Mouse (Mus musculus): ENCODE measurements around the gene Vps13d. TPM values are rescaled to one million over a fixed set of nuclear protein-coding genes. Genes with fewer than 3 reads are reported as not detected.

The Vps13d gene
- polyA plus RNA-seq, 1 experiment from 2014 or later: 3.5 TPM

- 81% methylated on average over 7 of the region's 7 CpGs for WGBS (ENCODE audit: insufficient replicate concordance)
- H3K27ac ChIP-seq: no peak overlapping the region
- H3K4me1 ChIP-seq: peaks cover 29% of the 10 kb centered on the region
- no peaks in the 10 kb centered on the region for H3K9me3 ChIP-seq (replicated peaks)
- H3K27me3 ChIP-seq (replicated peaks): no peaks in the 10 kb centered on the region
- H3K4me3 ChIP-seq: no peak overlapping the region
- no peak for ATAC-seq
- H3K4me2 ChIP-seq: no peak overlapping the region
- H3K9ac ChIP-seq: no peak overlapping the region
- peaks cover 4% of the 10 kb centered on the region; the same call in 1 of the 2 replicates for H3K36me3 ChIP-seq
Measured at GRCm38 (mm10) chr4:144986016-144986805, 208.6 kb downstream of the Vps13d start.

GRCm38 (mm10) chr4:144983821-144984371 lies 210.9 kb downstream of the Vps13d start:
- H3K9me3 ChIP-seq (replicated peaks): no peaks in the 10 kb centered on the region
- 62% methylated on average over 8 of the region's 8 CpGs for WGBS (ENCODE audit: insufficient replicate concordance)
- H3K4me2 ChIP-seq: no peak overlapping the region
- H3K27me3 ChIP-seq (replicated peaks): no peaks in the 10 kb centered on the region
- peaks cover 38% of the 10 kb centered on the region for H3K4me1 ChIP-seq
- no peak overlapping the region for H3K9ac ChIP-seq
- no peak for ATAC-seq
- no peak overlapping the region for H3K4me3 ChIP-seq
- no peak overlapping the region for H3K27ac ChIP-seq
- H3K36me3 ChIP-seq: peaks cover 4% of the 10 kb centered on the region; the same call in 1 of the 2 replicates

- H3K4me3 ChIP-seq: no peak overlapping the region
- no peak overlapping the region for H3K27ac ChIP-seq
- peaks cover 35% of the 10 kb centered on the region for H3K4me1 ChIP-seq
- 72% methylated on average over 8 of the region's 8 CpGs for WGBS (ENCODE audit: insufficient replicate concordance)
- no peaks in the 10 kb centered on the region for H3K27me3 ChIP-seq (replicated peaks)
- no peaks in the 10 kb centered on the region for H3K9me3 ChIP-seq (replicated peaks)
- peaks cover 4% of the 10 kb centered on the region; the same call in 1 of the 2 replicates for H3K36me3 ChIP-seq
- no peak overlapping the region for H3K9ac ChIP-seq
- no peak overlapping the region for H3K4me2 ChIP-seq
- no peak for ATAC-seq
Measured at GRCm38 (mm10) chr4:144983228-144983744, 211.5 kb downstream of the Vps13d start.

GRCm38 (mm10) chr4:144980811-144981551 lies 213.8 kb downstream of the Vps13d start:
- Histone ChIP-seq H3K9me3 (replicated peaks) (no peaks in the 10 kb centered on the region), H3K36me3 (peaks cover 11% of the 10 kb centered on the region; the same call in 1 of the 2 replicates), H3K4me1 (peaks cover 35% of the 10 kb centered on the region), H3K27ac (no peak overlapping the region), H3K4me2 (no peak overlapping the region), H3K27me3 (replicated peaks) (no peaks in the 10 kb centered on the region), H3K9ac (peak overlapping the region; percentile 5; the same call in 1 of the 2 replicates), H3K4me3 (no peak overlapping the region)
- 39% methylated on average over 8 of the region's 8 CpGs for WGBS (ENCODE audit: insufficient replicate concordance)
- ATAC-seq: peak; percentile 61

- no peak for ATAC-seq
- Histone ChIP-seq H3K4me1 (peaks cover 35% of the 10 kb centered on the region), H3K4me2 (no peak overlapping the region), H3K36me3 (peaks cover 18% of the 10 kb centered on the region; the same call in 1 of the 2 replicates), H3K9me3 (replicated peaks) (no peaks in the 10 kb centered on the region), H3K27me3 (replicated peaks) (no peaks in the 10 kb centered on the region), H3K27ac (no peak overlapping the region), H3K4me3 (no peak overlapping the region), H3K9ac (no peak overlapping the region)
- 73% methylated on average over 2 of the region's 2 CpGs for WGBS (ENCODE audit: insufficient replicate concordance)
Measured at GRCm38 (mm10) chr4:144980110-144980509, 214.7 kb downstream of the Vps13d start.

- H3K4me3 ChIP-seq: no peak overlapping the region
- no peaks in the 10 kb centered on the region for H3K9me3 ChIP-seq (replicated peaks)
- no peak overlapping the region for H3K4me2 ChIP-seq
- ATAC-seq: no peak
- no peak overlapping the region for H3K9ac ChIP-seq
- H3K27ac ChIP-seq: no peak overlapping the region
- no peaks in the 10 kb centered on the region for H3K27me3 ChIP-seq (replicated peaks)
- WGBS (ENCODE audit: insufficient replicate concordance): 75% methylated on average over 6 of the region's 6 CpGs
- H3K4me1 ChIP-seq: peaks cover 24% of the 10 kb centered on the region
- H3K36me3 ChIP-seq: peaks cover 23% of the 10 kb centered on the region; the same call in 1 of the 2 replicates
Measured at GRCm38 (mm10) chr4:144978039-144978438, 216.8 kb downstream of the Vps13d start.

GRCm38 (mm10) chr4:144977057-144977456 lies 217.7 kb downstream of the Vps13d start:
- no peak for ATAC-seq
- Histone ChIP-seq H3K4me1 (peaks cover 24% of the 10 kb centered on the region), H3K9me3 (replicated peaks) (no peaks in the 10 kb centered on the region), H3K27ac (no peak overlapping the region), H3K4me3 (no peak overlapping the region), H3K27me3 (replicated peaks) (no peaks in the 10 kb centered on the region), H3K4me2 (no peak overlapping the region), H3K36me3 (peaks cover 21% of the 10 kb centered on the region; the same call in 1 of the 2 replicates), H3K9ac (no peak overlapping the region)
- WGBS (ENCODE audit: insufficient replicate concordance): 54% methylated on average over 1 of the region's 1 CpGs

- Histone ChIP-seq H3K36me3 (peaks cover 23% of the 10 kb centered on the region), H3K27ac (no peak overlapping the region), H3K9me3 (replicated peaks) (no peaks in the 10 kb centered on the region), H3K4me2 (no peak overlapping the region), H3K9ac (no peak overlapping the region), H3K4me1 (peaks cover 9% of the 10 kb centered on the region; the same call in 1 of the 2 replicates), H3K27me3 (replicated peaks) (no peaks in the 10 kb centered on the region), H3K4me3 (no peak overlapping the region)
- no peak for ATAC-seq
- WGBS (ENCODE audit: insufficient replicate concordance): 85% methylated on average over 2 of the region's 2 CpGs
Measured at GRCm38 (mm10) chr4:144975505-144975904, 219.3 kb downstream of the Vps13d start.

- H3K36me3 ChIP-seq: peaks cover 32% of the 10 kb centered on the region
- H3K4me2 ChIP-seq: no peak overlapping the region
- H3K27me3 ChIP-seq (replicated peaks): no peaks in the 10 kb centered on the region
- no peak for ATAC-seq
- H3K9me3 ChIP-seq (replicated peaks): no peaks in the 10 kb centered on the region
- H3K4me1 ChIP-seq: no peaks in the 10 kb centered on the region
- no peak overlapping the region for H3K27ac ChIP-seq
- H3K4me3 ChIP-seq: no peak overlapping the region
- no peak overlapping the region for H3K9ac ChIP-seq
- 68% methylated on average over 3 of the region's 3 CpGs for WGBS (ENCODE audit: insufficient replicate concordance)
Measured at GRCm38 (mm10) chr4:144974458-144974857, 220.3 kb downstream of the Vps13d start.

GRCm38 (mm10) chr4:144972948-144973720 lies 221.7 kb downstream of the Vps13d start:
- no peak overlapping the region for H3K4me3 ChIP-seq
- H3K4me2 ChIP-seq: no peak overlapping the region
- ATAC-seq: no peak
- no peaks in the 10 kb centered on the region for H3K9me3 ChIP-seq (replicated peaks)
- WGBS (ENCODE audit: insufficient replicate concordance): 75% methylated on average over 6 of the region's 6 CpGs
- H3K9ac ChIP-seq: no peak overlapping the region
- H3K36me3 ChIP-seq: peaks cover 34% of the 10 kb centered on the region
- no peaks in the 10 kb centered on the region for H3K4me1 ChIP-seq
- no peak overlapping the region for H3K27ac ChIP-seq
- no peaks in the 10 kb centered on the region for H3K27me3 ChIP-seq (replicated peaks)

GRCm38 (mm10) chr4:144971048-144971447 lies 223.8 kb downstream of the Vps13d start:
- Histone ChIP-seq H3K27me3 (replicated peaks) (no peaks in the 10 kb centered on the region), H3K4me1 (no peaks in the 10 kb centered on the region), H3K36me3 (peaks cover 28% of the 10 kb centered on the region), H3K9ac (no peak overlapping the region), H3K9me3 (replicated peaks) (no peaks in the 10 kb centered on the region), H3K4me3 (no peak overlapping the region), H3K4me2 (no peak overlapping the region), H3K27ac (no peak overlapping the region)
- WGBS (ENCODE audit: insufficient replicate concordance): 79% methylated on average over 2 of the region's 2 CpGs
- no peak for ATAC-seq
